Mouse (Mus musculus) frontal cortex, adult (tissue): ENCODE results near the gene Gm3558.
"Not testable (repeated sequence)": the region's sequence is repeated elsewhere in the genome, so short reads cannot be mapped to it uniquely, and the experiment has no call there.

Source experiments
- ATAC-seq: cut with Nextera tagmentation; 2 replicates; pipeline ENCODE4 v1.9.2; 2017; ENCODE audit warnings: mild to moderate bottlenecking, moderate library complexity, mixed read lengths; ENCODE audit not compliant: low TSS enrichment

The Gm3558 gene

DNA sequence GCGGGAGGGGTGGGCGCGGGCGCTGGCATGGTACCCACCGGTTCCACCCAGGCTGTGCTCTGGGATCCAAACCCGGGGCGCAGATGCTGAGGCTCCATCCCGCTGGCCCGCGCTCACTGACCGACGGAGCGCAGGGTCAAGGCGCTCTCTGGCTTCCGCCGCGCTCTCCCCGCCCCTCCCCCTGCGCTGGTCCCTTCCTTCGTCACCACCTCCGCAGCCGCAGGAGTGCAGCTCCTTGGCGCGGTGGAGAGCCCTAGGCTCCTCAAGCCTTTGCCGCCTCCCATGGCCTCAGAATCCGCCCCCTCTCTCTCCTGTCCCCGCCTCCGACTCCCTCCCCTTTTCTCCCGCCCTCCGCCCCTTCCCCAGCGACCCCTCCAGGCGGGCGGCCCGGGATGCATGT is at the start of gene Gm3558:
Gene Gm3558 (minus strand): TSS at position 185 of the 400 bp plus-strand sequence.
- ATAC-seq: peak; percentile 73; the same call in 1 of the 2 replicates

DNA sequence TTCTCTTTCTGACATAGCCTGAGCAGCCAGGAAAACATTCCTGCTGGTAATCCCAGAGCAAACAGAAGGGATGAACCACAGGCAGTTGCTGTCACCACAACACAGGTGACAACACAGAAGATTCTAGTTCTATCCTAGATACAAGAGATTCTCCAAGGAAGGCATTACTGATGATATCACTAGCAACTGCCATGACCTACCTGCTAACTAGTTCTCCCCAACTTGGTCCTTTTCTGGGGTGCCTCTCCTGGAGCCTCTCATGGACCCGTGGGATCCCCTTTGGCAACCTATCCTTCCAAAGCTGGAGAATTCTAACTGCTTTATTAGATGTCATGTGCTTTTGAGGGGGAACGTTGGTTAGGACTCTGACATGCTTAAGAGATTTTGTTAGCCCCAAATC is 27.1 kb upstream of the Gm3558 start, which contains the start of gene Gm10338:
Gene Gm10338 (minus strand): TSS at position 101 of the 400 bp plus-strand sequence.
- not testable (repeated sequence) for ATAC-seq

DNA sequence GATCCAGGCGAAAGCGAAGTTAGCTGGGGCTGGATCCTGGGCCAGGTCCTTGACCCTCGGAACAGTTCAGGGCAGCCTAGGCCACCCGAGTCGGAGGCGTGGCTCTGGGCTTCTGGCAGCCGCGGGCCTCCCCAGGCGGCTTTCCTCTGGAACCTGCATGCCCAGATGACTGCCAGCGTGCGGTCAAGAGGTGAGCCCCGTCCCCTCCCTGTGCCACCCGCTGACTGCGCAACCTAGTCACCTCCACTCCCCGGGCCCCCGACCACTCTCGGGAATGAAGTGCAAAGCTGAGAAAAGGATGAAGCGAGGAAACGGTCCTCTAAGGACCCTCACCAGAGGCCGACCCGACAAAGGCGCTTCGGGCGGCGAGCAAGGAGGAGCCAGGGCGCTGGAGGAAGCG is 476 bp downstream of the Gm3558 start:
- ATAC-seq: not testable (repeated sequence)

- ATAC-seq: not testable (repeated sequence)
Observed at GRCm38 (mm10) chr14:7567266-7567665, 1.1 kb downstream of the Gm3558 start.
